Mouse (Mus musculus) neural tube, embryonic 14.5 days (tissue): ENCODE measurements at regions not wholly inside any gene's neighbourhood (a gene's known extent, or its start where the extent isn't known, plus 50 kb on each side); places are given as distances from the start of the nearest gene placed in this dataset.
A peak's percentile ranks its signal among the peaks of the same experiment; 100 is the strongest.

Source experiments
- ATAC-seq: fragments of 200-750 bp; cut with Nextera tagmentation; 2 replicates; pipeline ENCODE4 v1.8.0; 2017; ENCODE audit warnings: low read depth, mild to moderate bottlenecking, moderate TSS enrichment, moderate library complexity
- H3K27ac ChIP-seq: fragments of 300-500 bp; sonication (generic); 2 replicates; pipeline ENCODE4 v1.5.1; 2014; ENCODE audit warnings: low read depth, mild to moderate bottlenecking, control low read depth, low read length, moderate library complexity, mixed read lengths
- H3K27me3 ChIP-seq: fragments of 300-500 bp; sonication (generic); 2 replicates; pipeline ENCODE4 v1.6.1; 2014; ENCODE audit warnings: low read length; ENCODE audit not compliant: control insufficient read depth, insufficient read depth
- H3K36me3 ChIP-seq: fragments of 300-500 bp; sonication (generic); 2 replicates; pipeline ENCODE4 v1.6.1; 2014; ENCODE audit warnings: low read length, mixed read lengths; ENCODE audit not compliant: control insufficient read depth, insufficient read depth
- H3K4me1 ChIP-seq: fragments of 300-500 bp; sonication (generic); 2 replicates; pipeline ENCODE4 v1.6.1; 2014; ENCODE audit warnings: low read length; ENCODE audit not compliant: control insufficient read depth, insufficient read depth
- H3K4me2 ChIP-seq: fragments of 300-500 bp; sonication (generic); 2 replicates; pipeline ENCODE4 v1.6.1; 2014; ENCODE audit warnings: mild to moderate bottlenecking, low read depth, low read length, control low read depth
- H3K4me3 ChIP-seq: fragments of 300-500 bp; sonication (generic); 2 replicates; pipeline ENCODE4 v1.5.1; 2014; ENCODE audit warnings: low read depth, low read length, control low read depth, mixed read lengths
- H3K9ac ChIP-seq: fragments of 300-500 bp; sonication (generic); replicated peaks from 2 replicates; pipeline ENCODE4 v1.6.1; 2014; ENCODE audit warnings: low read depth, mild to moderate bottlenecking, control low read depth, low read length, mixed read lengths
- H3K9me3 ChIP-seq: fragments of 300-500 bp; sonication (generic); 2 replicates; pipeline ENCODE4 v1.6.1; 2016; ENCODE audit warnings: low read length; ENCODE audit not compliant: control insufficient read depth
- WGBS: fragments of 180-500 bp; shearing (Covaris S2); extraction: QIAGEN DNeasy Blood & Tissue Kit; methylation state at CpG from one replicate; pipeline ENCODE4 v1.1.7; 2014; 5-methylcytosine and 5-hydroxymethylcytosine counted together

DNA sequence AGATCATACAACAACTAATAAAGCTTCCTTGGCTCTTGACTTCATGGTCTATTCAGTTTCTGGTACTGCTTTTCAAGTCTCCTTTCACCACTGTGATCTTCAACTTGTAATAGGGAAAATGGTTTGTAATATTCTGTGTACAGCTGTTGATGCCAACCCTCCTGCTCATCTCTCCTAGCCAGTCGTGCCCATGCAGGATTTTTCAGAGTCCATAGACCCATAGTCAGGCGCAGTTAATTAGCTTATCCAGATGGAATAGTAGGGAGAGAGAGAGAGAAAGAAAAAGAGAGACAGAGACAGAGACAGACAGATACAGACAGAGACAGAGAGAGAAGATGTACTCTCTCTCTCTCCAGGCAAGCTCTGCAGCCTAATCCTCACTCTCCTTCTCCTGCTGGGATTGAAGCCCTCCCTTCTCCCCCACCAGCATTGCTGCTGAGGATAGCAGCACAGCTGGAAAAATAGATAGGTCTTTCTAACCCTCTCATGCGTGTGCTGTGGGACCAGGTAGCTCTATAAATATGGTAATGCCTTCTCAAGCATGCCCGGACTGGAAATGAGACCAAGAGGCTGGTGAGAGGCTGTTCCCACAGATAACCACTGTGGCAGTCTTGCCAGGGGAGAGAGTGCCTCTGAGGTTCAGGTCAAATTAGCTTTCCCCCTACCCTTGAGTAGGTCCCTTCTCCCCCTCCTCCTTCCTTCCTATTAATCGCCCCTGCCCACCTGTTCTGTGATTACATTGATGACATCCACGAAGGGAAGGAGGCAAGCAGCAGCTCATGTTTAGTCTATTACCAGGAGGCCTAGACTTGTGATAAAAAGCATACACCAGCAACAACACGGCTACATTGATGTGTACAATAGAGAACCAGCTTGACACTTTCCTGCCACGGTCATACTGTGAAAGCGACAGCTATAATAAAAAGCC, 301.9 kb upstream of the Brinp1 start:
- H3K4me1 ChIP-seq: 0 out of 2 replicates have a peak, but pooled peaks cover 3% of the 10 kb centered on the region
- no peak overlapping the region for H3K4me3 ChIP-seq
- no peaks in the 10 kb centered on the region for H3K27me3 ChIP-seq
- H3K9ac ChIP-seq: no peak overlapping the region
- no peak overlapping the region for H3K4me2 ChIP-seq
- peak; percentile 93 for ATAC-seq
- 0 out of 2 replicates have a peak overlapping the region, but pooled peaks have one; percentile 7 for H3K27ac ChIP-seq
- H3K36me3 ChIP-seq: no peaks in the 10 kb centered on the region
- WGBS: 43% methylated on average over 9 of the region's 9 CpGs
- no peaks in the 10 kb centered on the region for H3K9me3 ChIP-seq
